Mouse (Mus musculus): ENCODE results near the gene Gon7. TPM values are rescaled to one million over a fixed set of nuclear protein-coding genes. Genes with fewer than 3 reads are reported as not detected.

Gon7 gene
- polyA plus RNA-seq, 1 experiment from 2014 or later: 30.6 TPM

- Histone ChIP-seq H3K9ac (ENCODE audit: low read length) (peak overlapping the region; percentile 79), H3K9me3 (replicated peaks; ENCODE audit: control insufficient read depth, low read length) (no peaks in the 10 kb centered on the region), H3K4me3 (ENCODE audit: low read depth, low read length) (peak overlapping the region; percentile 70), H3K4me2 (ENCODE audit: low read length) (peak overlapping the region; percentile 79), H3K27me3 (replicated peaks; ENCODE audit: control insufficient read depth, insufficient read depth, low read length) (no peaks in the 10 kb centered on the region), H3K4me1 (ENCODE audit: control insufficient read depth, insufficient read depth, low read length) (peaks cover 26% of the 10 kb centered on the region), H3K36me3 (ENCODE audit: control insufficient read depth, insufficient read depth, low read length) (no peaks in the 10 kb centered on the region), H3K27ac (ENCODE audit: low read depth, low read length) (peak overlapping the region; percentile 80)
- ATAC-seq (peak; percentile 72), DNase-seq (ENCODE audit: low spot score) (peak; percentile 90)
- 2% methylated on average over 45 of the region's 45 CpGs for WGBS
Observed at GRCm38 (mm10) chr12:102705216-102705871, 52.3 kb downstream of the Gon7 start.

- Histone ChIP-seq H3K36me3 (ENCODE audit: control insufficient read depth, insufficient read depth, low read length) (no peaks in the 10 kb centered on the region), H3K9me3 (replicated peaks; ENCODE audit: control insufficient read depth, low read length) (no peaks in the 10 kb centered on the region), H3K4me3 (ENCODE audit: low read depth, low read length) (peak within 1 kb of the TSS; percentile 70), H3K4me1 (ENCODE audit: control insufficient read depth, insufficient read depth, low read length) (peaks cover 33% of the 10 kb centered on the region), H3K27ac (ENCODE audit: low read depth, low read length) (peak within 1 kb of the TSS; percentile 80), H3K27me3 (replicated peaks; ENCODE audit: control insufficient read depth, insufficient read depth, low read length) (no peaks in the 10 kb centered on the region), H3K4me2 (ENCODE audit: low read length) (peak within 1 kb of the TSS; percentile 79), H3K9ac (ENCODE audit: low read length) (peak within 1 kb of the TSS; percentile 79)
- WGBS: under 1% methylated on average over 79 of the region's 105 CpGs
- DNase-seq (ENCODE audit: low spot score) (peak; percentile 77), ATAC-seq (peak; percentile 91)
Observed at GRCm38 (mm10) chr12:102704457-102705198, 53.0 kb downstream of the Gon7 start, which contains the start of gene Itpk1. Gene Itpk1 (minus strand): TSS chr12:102704930.

GRCm38 (mm10) chr12:102703921-102704408 lies 53.6 kb downstream of the Gon7 start:
- Histone ChIP-seq H3K4me3 (ENCODE audit: low read depth, low read length) (peak overlapping the region; percentile 70), H3K36me3 (ENCODE audit: control insufficient read depth, insufficient read depth, low read length) (no peaks in the 10 kb centered on the region), H3K9ac (ENCODE audit: low read length) (peak overlapping the region; percentile 79), H3K4me1 (ENCODE audit: control insufficient read depth, insufficient read depth, low read length) (peaks cover 39% of the 10 kb centered on the region), H3K27me3 (replicated peaks; ENCODE audit: control insufficient read depth, insufficient read depth, low read length) (no peaks in the 10 kb centered on the region), H3K9me3 (replicated peaks; ENCODE audit: control insufficient read depth, low read length) (no peaks in the 10 kb centered on the region), H3K4me2 (ENCODE audit: low read length) (peak overlapping the region; percentile 79), H3K27ac (ENCODE audit: low read depth, low read length) (peak overlapping the region; percentile 80)
- 4% methylated on average over 17 of the region's 17 CpGs for WGBS
- DNase-seq (ENCODE audit: low spot score) (peak; percentile 49), ATAC-seq (peak; percentile 13)

- WGBS: 21% methylated on average over 6 of the region's 6 CpGs
- peak overlapping the region; percentile 79 for H3K9ac ChIP-seq (ENCODE audit: low read length)
- peak overlapping the region; percentile 70 for H3K4me3 ChIP-seq (ENCODE audit: low read depth, low read length)
- H3K27ac ChIP-seq (ENCODE audit: low read depth, low read length): peak overlapping the region; percentile 56; the same call in 1 of the 2 replicates
- H3K9me3 ChIP-seq (replicated peaks; ENCODE audit: control insufficient read depth, low read length): no peaks in the 10 kb centered on the region
- H3K27me3 ChIP-seq (replicated peaks; ENCODE audit: control insufficient read depth, insufficient read depth, low read length): no peaks in the 10 kb centered on the region
- no peak for ATAC-seq
- no peaks in the 10 kb centered on the region for H3K36me3 ChIP-seq (ENCODE audit: control insufficient read depth, insufficient read depth, low read length)
- peaks cover 44% of the 10 kb centered on the region for H3K4me1 ChIP-seq (ENCODE audit: control insufficient read depth, insufficient read depth, low read length)
- peak overlapping the region; percentile 79 for H3K4me2 ChIP-seq (ENCODE audit: low read length)
- DNase-seq (ENCODE audit: low spot score): no peak
Observed at GRCm38 (mm10) chr12:102703441-102703840, 54.2 kb downstream of the Gon7 start.

Other genes with a start within 250 kb of the Gon7 start
- 63.3 and 76.8 TPM in 2 replicates for gene Chga, start 202.8 kb downstream of the Gon7 start, polyA plus RNA-seq (2014; fragmentation: Nextera tagmentation; extraction: Ambion mirVana)
- gene Itpk1, start 52.9 kb downstream of the Gon7 start, polyA plus RNA-seq (2014; fragmentation: Nextera tagmentation; extraction: Ambion mirVana): 47.1 and 57.5 TPM in 2 replicates
- 47.0 and 59.8 TPM in 2 replicates for gene Moap1, start 14.1 kb downstream of the Gon7 start, polyA plus RNA-seq (2014; fragmentation: Nextera tagmentation; extraction: Ambion mirVana)
- gene Tmem251, start 14.0 kb downstream of the Gon7 start, polyA plus RNA-seq (2014; fragmentation: Nextera tagmentation; extraction: Ambion mirVana): 12.3 and 14.2 TPM in 2 replicates
- not detected in 2 replicates for gene Gm28051, start within 50 bp of the Gon7 start, polyA plus RNA-seq (2014; fragmentation: Nextera tagmentation; extraction: Ambion mirVana)
- 53.0 and 58.2 TPM in 2 replicates for gene Ubr7, start 164 bp upstream of the Gon7 start, polyA plus RNA-seq (2014; fragmentation: Nextera tagmentation; extraction: Ambion mirVana)
- 40.4 and 41.3 TPM in 2 replicates for gene Gm20604, start 869 bp upstream of the Gon7 start, polyA plus RNA-seq (2014; fragmentation: Nextera tagmentation; extraction: Ambion mirVana)
- gene Btbd7, start 120.7 kb upstream of the Gon7 start, polyA plus RNA-seq (2014; fragmentation: Nextera tagmentation; extraction: Ambion mirVana): 15.6 and 17.2 TPM in 2 replicates
- not detected in 2 replicates for gene Cox8c, start 141.5 kb upstream of the Gon7 start, polyA plus RNA-seq (2014; fragmentation: Nextera tagmentation; extraction: Ambion mirVana)
- gene Unc79, start 191.1 kb upstream of the Gon7 start, polyA plus RNA-seq (2014; fragmentation: Nextera tagmentation; extraction: Ambion mirVana): 6.0 and 7.5 TPM in 2 replicates